Mouse (Mus musculus): Measurements from ENCODE around the gene Actg1. TPM values are rescaled to one million over a fixed set of nuclear protein-coding genes. Genes with fewer than 3 reads are reported as not detected.

The Actg1 gene
- polyA plus RNA-seq, 1 experiment from 2014 or later: 3,928 TPM

DNA sequence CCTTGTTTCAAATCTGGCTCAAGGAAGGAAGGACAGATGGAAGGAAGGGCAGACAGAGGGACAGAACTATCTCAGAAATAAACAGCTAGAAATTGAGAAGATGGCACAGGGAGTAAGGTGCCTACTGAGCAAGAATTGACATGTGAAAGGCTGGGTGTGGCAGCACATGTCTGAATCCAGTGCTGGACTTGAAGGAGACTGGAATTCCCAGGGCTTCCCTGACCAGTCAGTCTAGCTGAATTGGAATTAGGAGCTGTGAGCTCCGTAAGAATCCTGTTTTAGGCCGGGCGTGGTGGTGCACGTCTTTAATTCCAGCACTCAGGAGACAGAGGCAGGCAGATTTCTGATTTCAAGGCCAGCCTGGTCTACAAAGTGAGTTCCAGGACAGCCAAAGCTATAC, 6.7 kb downstream of the Actg1 start:
- Histone ChIP-seq H3K4me3 (replicated peaks) (no peak overlapping the region), H3K4me1 (replicated peaks) (peaks cover 22% of the 10 kb centered on the region), H3K9ac (replicated peaks) (no peak overlapping the region), H3K9me3 (no peaks in the 10 kb centered on the region), H3K4me2 (replicated peaks) (no peak overlapping the region), H3K27me3 (no peaks in the 10 kb centered on the region), H3K36me3 (peaks cover 22% of the 10 kb centered on the region), H3K27ac (no peak overlapping the region)
- WGBS: 92% methylated on average over 4 of the region's 4 CpGs
- ATAC-seq: no peak

- no peak overlapping the region for H3K4me3 ChIP-seq (replicated peaks)
- H3K4me2 ChIP-seq (replicated peaks): no peak overlapping the region
- no peak overlapping the region for H3K27ac ChIP-seq
- peaks cover 13% of the 10 kb centered on the region for H3K36me3 ChIP-seq
- WGBS: 92% methylated on average over 10 of the region's 10 CpGs
- H3K9me3 ChIP-seq: no peaks in the 10 kb centered on the region
- H3K27me3 ChIP-seq: no peaks in the 10 kb centered on the region
- peaks cover 13% of the 10 kb centered on the region for H3K4me1 ChIP-seq (replicated peaks)
- no peak for ATAC-seq
- no peak overlapping the region for H3K9ac ChIP-seq (replicated peaks)
Measured at GRCm38 (mm10) chr11:120339978-120340513, 8.3 kb downstream of the Actg1 start.

DNA sequence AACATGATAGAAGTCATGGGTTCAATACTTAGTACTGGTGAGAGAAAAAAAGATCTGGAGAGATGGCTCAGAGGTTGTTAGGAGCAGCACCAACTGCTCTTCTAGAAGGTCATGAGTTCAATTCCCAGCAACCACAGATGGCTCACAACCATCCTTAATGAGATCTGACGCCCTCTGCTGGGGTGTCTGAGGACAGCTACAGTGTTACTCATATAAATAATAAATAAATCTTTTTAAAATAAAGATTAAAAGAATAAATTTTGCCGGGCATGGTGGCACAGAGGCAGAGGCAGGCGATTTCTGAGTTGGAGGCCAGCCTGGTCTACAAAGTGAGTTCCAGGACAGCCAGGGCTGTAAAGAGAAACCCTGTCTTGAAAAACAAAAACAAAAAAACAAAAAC, 9.6 kb downstream of the Actg1 start:
- no peak overlapping the region for H3K9ac ChIP-seq (replicated peaks)
- 0 out of 2 replicates have a peak, but pooled peaks cover under 1% of the 10 kb centered on the region for H3K36me3 ChIP-seq
- peaks cover under 1% of the 10 kb centered on the region; the same call in 1 of the 2 replicates for H3K4me1 ChIP-seq (replicated peaks)
- 78% methylated on average over 3 of the region's 3 CpGs for WGBS
- H3K4me3 ChIP-seq (replicated peaks): no peak overlapping the region
- no peak for ATAC-seq
- H3K27me3 ChIP-seq: no peaks in the 10 kb centered on the region
- H3K9me3 ChIP-seq: peaks cover 3% of the 10 kb centered on the region; the same call in 1 of the 2 replicates
- no peak overlapping the region for H3K27ac ChIP-seq
- no peak overlapping the region for H3K4me2 ChIP-seq (replicated peaks)

GRCm38 (mm10) chr11:120337447-120337846, 10.9 kb downstream of the Actg1 start:
- no peaks in the 10 kb centered on the region for H3K27me3 ChIP-seq
- no peak overlapping the region for H3K4me3 ChIP-seq (replicated peaks)
- ATAC-seq: no peak
- no peak overlapping the region for H3K27ac ChIP-seq
- no peaks in the 10 kb centered on the region for H3K36me3 ChIP-seq
- H3K4me1 ChIP-seq (replicated peaks): no peaks in the 10 kb centered on the region
- no peak overlapping the region for H3K4me2 ChIP-seq (replicated peaks)
- peaks cover 3% of the 10 kb centered on the region; the same call in 1 of the 2 replicates for H3K9me3 ChIP-seq
- 40% methylated on average over 2 of the region's 2 CpGs for WGBS
- no peak overlapping the region for H3K9ac ChIP-seq (replicated peaks)

GRCm38 (mm10) chr11:120335431-120336021, 12.8 kb downstream of the Actg1 start:
- Histone ChIP-seq H3K9me3 (peaks cover 3% of the 10 kb centered on the region; the same call in 1 of the 2 replicates), H3K27me3 (no peaks in the 10 kb centered on the region), H3K9ac (replicated peaks) (no peak overlapping the region), H3K4me1 (replicated peaks) (no peaks in the 10 kb centered on the region), H3K4me2 (replicated peaks) (no peak overlapping the region), H3K27ac (no peak overlapping the region), H3K36me3 (no peaks in the 10 kb centered on the region), H3K4me3 (replicated peaks) (no peak overlapping the region)
- no peak for ATAC-seq
- 81% methylated on average over 6 of the region's 6 CpGs for WGBS

DNA sequence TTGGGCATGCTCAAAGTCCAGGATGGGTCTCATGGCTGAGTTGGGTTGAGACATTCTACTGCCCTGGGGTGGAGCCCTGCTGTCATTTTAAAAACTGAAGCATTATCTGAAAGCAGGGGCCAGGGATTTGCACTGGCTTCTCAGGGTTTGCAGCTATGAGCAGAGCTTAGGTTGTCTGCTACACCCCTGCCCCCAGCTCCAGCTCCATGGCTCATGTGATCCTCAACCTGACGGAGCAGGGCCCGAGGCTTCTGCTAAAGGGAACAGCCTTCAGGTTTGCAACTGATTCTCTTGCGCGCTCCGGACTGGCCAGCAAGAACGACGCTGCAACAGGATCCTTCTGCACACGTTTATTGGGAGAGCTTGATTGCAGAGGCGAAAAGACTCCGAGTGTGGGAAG, 28.2 kb downstream of the Actg1 start:
- ATAC-seq: no peak
- 95% methylated on average over 10 of the region's 10 CpGs for WGBS

DNA sequence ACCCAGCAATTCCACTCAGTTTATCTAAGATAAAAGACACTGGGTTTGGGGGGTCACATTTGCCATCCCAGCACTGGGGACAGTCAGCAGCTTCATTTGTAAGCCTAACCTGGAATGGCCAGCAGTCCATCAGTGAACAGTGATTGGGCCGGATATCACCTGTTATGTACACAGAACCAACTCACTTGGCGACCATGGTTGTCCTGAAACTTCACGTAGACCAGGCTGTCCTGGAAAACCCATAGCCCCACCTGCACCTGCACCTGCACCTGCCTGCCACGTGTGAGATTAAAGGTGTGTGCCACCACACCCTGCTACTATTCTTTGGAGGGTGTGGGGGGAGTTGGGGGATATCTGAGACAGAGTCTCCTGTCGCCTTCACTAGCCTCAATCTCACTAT, 29.0 kb downstream of the Actg1 start:
- WGBS: 90% methylated on average over 5 of the region's 5 CpGs
- H3K9me3 ChIP-seq: no peaks in the 10 kb centered on the region
- H3K36me3 ChIP-seq: no peaks in the 10 kb centered on the region
- H3K27me3 ChIP-seq: no peaks in the 10 kb centered on the region
- no peak overlapping the region for H3K4me2 ChIP-seq (replicated peaks)
- no peak overlapping the region for H3K27ac ChIP-seq
- peaks cover 27% of the 10 kb centered on the region for H3K4me1 ChIP-seq (replicated peaks)
- ATAC-seq: no peak
- H3K4me3 ChIP-seq (replicated peaks): no peak overlapping the region
- H3K9ac ChIP-seq (replicated peaks): no peak overlapping the region

More for the DNA sequence above, 28.2 kb downstream of the Actg1 start:
- peaks cover 19% of the 10 kb centered on the region for H3K4me1 ChIP-seq (replicated peaks)
- H3K4me2 ChIP-seq (replicated peaks): no peak overlapping the region
- no peak overlapping the region for H3K4me3 ChIP-seq (replicated peaks)
- H3K27me3 ChIP-seq: no peaks in the 10 kb centered on the region
- H3K36me3 ChIP-seq: no peaks in the 10 kb centered on the region
- no peak overlapping the region for H3K27ac ChIP-seq
- no peaks in the 10 kb centered on the region for H3K9me3 ChIP-seq
- no peak overlapping the region for H3K9ac ChIP-seq (replicated peaks)

GRCm38 (mm10) chr11:120317456-120317855, 30.9 kb downstream of the Actg1 start:
- Histone ChIP-seq H3K9me3 (no peaks in the 10 kb centered on the region), H3K9ac (replicated peaks) (peak overlapping the region; percentile 86; the same call in 1 of the 2 replicates), H3K27ac (peak overlapping the region; percentile 99), H3K4me3 (replicated peaks) (no peak overlapping the region), H3K36me3 (no peaks in the 10 kb centered on the region), H3K4me2 (replicated peaks) (peak overlapping the region; percentile 89), H3K4me1 (replicated peaks) (peaks cover 31% of the 10 kb centered on the region), H3K27me3 (no peaks in the 10 kb centered on the region)
- ATAC-seq: no peak
- WGBS: 70% methylated on average over 7 of the region's 7 CpGs

- WGBS: 34% methylated on average over 13 of the region's 13 CpGs
- Histone ChIP-seq H3K4me3 (replicated peaks) (peak overlapping the region; percentile 52), H3K4me2 (replicated peaks) (peak overlapping the region; percentile 89), H3K36me3 (no peaks in the 10 kb centered on the region), H3K4me1 (replicated peaks) (peaks cover 35% of the 10 kb centered on the region), H3K27ac (peak overlapping the region; percentile 99), H3K9ac (replicated peaks) (peak overlapping the region; percentile 86), H3K9me3 (no peaks in the 10 kb centered on the region), H3K27me3 (no peaks in the 10 kb centered on the region)
- peak; percentile 9 for ATAC-seq
Measured at GRCm38 (mm10) chr11:120316690-120317254, 31.6 kb downstream of the Actg1 start.

DNA sequence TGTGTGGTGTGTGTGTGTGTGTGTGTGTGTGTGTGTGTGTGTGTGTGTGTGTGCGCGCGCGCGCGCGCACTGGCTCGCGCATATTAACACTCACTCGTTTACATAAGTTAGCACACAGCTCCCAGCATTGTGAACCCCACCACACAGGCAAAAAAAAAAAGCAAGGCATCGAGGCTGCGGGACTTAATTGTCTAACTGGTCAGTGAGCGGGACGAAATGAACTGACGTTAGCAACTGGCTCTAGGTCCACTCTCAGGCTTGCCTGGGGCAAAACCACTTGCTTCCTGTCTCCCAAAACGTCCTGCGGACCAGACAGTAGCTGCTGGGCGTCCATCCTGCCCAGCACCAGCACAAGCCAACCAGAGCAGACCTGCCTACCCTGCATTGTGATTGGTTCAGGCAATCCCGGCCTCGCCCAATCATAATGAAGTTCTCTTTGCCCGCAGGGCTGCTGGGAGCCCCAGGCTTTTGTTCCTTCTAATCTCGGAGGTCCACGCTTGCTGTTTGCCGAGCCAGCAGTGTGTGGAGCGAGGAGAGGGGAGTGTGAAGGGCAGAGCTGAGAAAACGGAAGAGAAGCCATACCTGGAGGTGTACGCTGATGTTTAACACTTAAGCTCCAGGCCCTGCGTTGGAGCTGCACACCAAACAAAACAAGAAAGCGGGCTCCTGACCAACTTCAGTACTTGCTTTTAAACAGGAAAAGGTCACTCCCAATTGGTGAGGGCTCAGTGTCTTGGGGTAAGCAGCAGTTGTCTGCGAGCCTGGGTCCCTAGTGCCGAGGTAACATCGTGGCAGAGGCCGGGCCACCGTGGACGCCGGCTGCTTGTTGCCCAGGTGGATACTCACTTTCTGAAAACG, 32.3 kb downstream of the Actg1 start:
- Histone ChIP-seq H3K4me2 (replicated peaks) (peak overlapping the region; percentile 89), H3K4me3 (replicated peaks) (peak overlapping the region; percentile 52), H3K27me3 (no peaks in the 10 kb centered on the region), H3K9me3 (no peaks in the 10 kb centered on the region), H3K4me1 (replicated peaks) (peaks cover 42% of the 10 kb centered on the region), H3K36me3 (no peaks in the 10 kb centered on the region), H3K27ac (peak overlapping the region; percentile 99), H3K9ac (replicated peaks) (peak overlapping the region; percentile 86)
- WGBS: 3% methylated on average over 37 of the region's 37 CpGs
- peak; percentile 97 for ATAC-seq

DNA sequence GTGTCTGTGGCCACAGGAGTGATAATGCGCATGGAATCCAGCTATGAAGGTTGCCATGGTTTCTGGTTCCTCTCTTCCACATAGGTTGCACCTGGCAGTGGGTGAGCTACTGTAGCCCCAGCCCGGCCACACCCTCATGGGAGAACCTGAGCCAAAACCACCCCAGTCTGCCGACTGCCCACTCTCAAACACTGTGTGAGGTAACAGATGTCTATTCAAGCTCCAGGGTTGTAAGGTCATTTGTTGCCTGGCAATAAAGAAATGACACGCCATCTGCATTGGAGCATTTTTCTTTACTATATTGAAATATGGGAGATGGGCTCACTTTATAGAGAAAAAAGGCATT, 33.0 kb downstream of the Actg1 start:
- Histone ChIP-seq H3K27ac (peak overlapping the region; percentile 99), H3K9ac (replicated peaks) (peak overlapping the region; percentile 57), H3K9me3 (no peaks in the 10 kb centered on the region), H3K27me3 (no peaks in the 10 kb centered on the region), H3K4me1 (replicated peaks) (peaks cover 46% of the 10 kb centered on the region), H3K36me3 (no peaks in the 10 kb centered on the region), H3K4me3 (replicated peaks) (peak overlapping the region; percentile 52), H3K4me2 (replicated peaks) (peak overlapping the region; percentile 89)
- ATAC-seq: peak; percentile 25; the same call in 1 of the 2 replicates
- 19% methylated on average over 4 of the region's 4 CpGs for WGBS
